ENCODE assay signal across 8 mouse cellular contexts in genomic region chr1:177188708-177189107, GRCm38 (mm10).
DNase-seq lines count a peak whose midpoint lies in the region; ATAC-seq lines count a peak whose summit lies in the region.

No protein-coding gene starts in this region.

- H3K27me3 ChIP-seq in forebrain, embryonic 14.5 days (replicated peaks; ENCODE audit: control insufficient read depth, insufficient read depth, low read length), result no peaks in the 10 kb centered on the region
- H3K27me3 ChIP-seq in kidney, embryonic 14.5 days (ENCODE audit: control insufficient read depth, insufficient read depth, low read length), result no peaks in the 10 kb centered on the region

- H3K4me1 ChIP-seq in forebrain, embryonic 14.5 days (ENCODE audit: control insufficient read depth, insufficient read depth, low read length), result no peaks in the 10 kb centered on the region
- H3K4me1 ChIP-seq in kidney, embryonic 14.5 days (ENCODE audit: control insufficient read depth, insufficient read depth, low read length), result no peaks in the 10 kb centered on the region

- DNase-seq in adrenal gland, postnatal 14 days, result peak; percentile 23
- DNase-seq in adrenal gland, postnatal 4 days (ENCODE audit: low spot score in 2 of 2), result no peak
- DNase-seq in 416B (ENCODE audit: low read depth), result peak; percentile 94
- peak; percentile 53 for DNase-seq in c-Kit-positive CD71-negative TER-119-negative erythroid progenitor cells, embryonic 14.5 days (ENCODE audit: low read depth)
- peak; percentile 93 for DNase-seq in forebrain, embryonic 14.5 days (ENCODE audit: low spot score)
- peak; percentile 75 for DNase-seq in mesoderm, embryonic 11.5 days (ENCODE audit: low read depth, low spot score)
- DNase-seq in thymus, postnatal 14 days, result peak; percentile 58

- no peaks in the 10 kb centered on the region for H3K9me3 ChIP-seq in forebrain, embryonic 14.5 days (replicated peaks; ENCODE audit: control insufficient read depth, low read length)
- no peaks in the 10 kb centered on the region for H3K9me3 ChIP-seq in kidney, embryonic 14.5 days (ENCODE audit: control insufficient read depth, low read length)

- H3K36me3 ChIP-seq in forebrain, embryonic 14.5 days (ENCODE audit: control insufficient read depth, insufficient read depth, low read length), result 0 out of 2 replicates have a peak, but pooled peaks cover 4% of the 10 kb centered on the region
- H3K36me3 ChIP-seq in kidney, embryonic 14.5 days (ENCODE audit: control insufficient read depth, insufficient read depth, low read length), result no peaks in the 10 kb centered on the region

- no peak overlapping the region for H3K4me3 ChIP-seq in forebrain, embryonic 14.5 days (ENCODE audit: low read depth, low read length)
- no peak overlapping the region for H3K4me3 ChIP-seq in kidney, embryonic 14.5 days (ENCODE audit: low read length)

- WGBS in forebrain, embryonic 14.5 days, result 13% methylated on average over 3 of the region's 3 CpGs
- WGBS in kidney, embryonic 14.5 days, result 44% methylated on average over 3 of the region's 3 CpGs

- H3K9ac ChIP-seq in forebrain, embryonic 14.5 days (ENCODE audit: low read length), result no peak overlapping the region
- H3K9ac ChIP-seq in kidney, embryonic 14.5 days (ENCODE audit: low read depth, low read length), result no peak overlapping the region

- no peak overlapping the region for H3K4me2 ChIP-seq in forebrain, embryonic 14.5 days (ENCODE audit: low read length)
- H3K4me2 ChIP-seq in kidney, embryonic 14.5 days (replicated peaks; ENCODE audit: low read depth, low read length), result no peak overlapping the region

- H3K27ac ChIP-seq in forebrain, embryonic 14.5 days (ENCODE audit: low read depth, low read length), result no peak overlapping the region
- H3K27ac ChIP-seq in kidney, embryonic 14.5 days (ENCODE audit: low read depth, low read length), result no peak overlapping the region

- peak; percentile 91 for ATAC-seq in forebrain, embryonic 14.5 days
- peak; percentile 93 for ATAC-seq in kidney, embryonic 14.5 days (ENCODE audit: low FRiP score, low TSS enrichment)

Comparison
In these comparisons a context has a peak if more than half of its experiments do, and no peak if none do; other contexts are left out.
1. DNase-seq: peak in adrenal gland, postnatal 14 days (single experiment), 416B (single experiment), c-Kit-positive CD71-negative TER-119-negative erythroid progenitor cells, embryonic 14.5 days (single experiment), forebrain, embryonic 14.5 days (single experiment), mesoderm, embryonic 11.5 days (single experiment) and thymus, postnatal 14 days (single experiment); none in adrenal gland, postnatal 4 days (0 of 2).